Mouse (Mus musculus) heart, embryonic 15.5 days (tissue): ENCODE results near the gene Tmem63b. TPM values are rescaled to one million over a fixed set of nuclear protein-coding genes. Genes with fewer than 3 reads are reported as not detected.

ENCODE experiments used
- ATAC-seq: fragments of 200-750 bp; cut with Nextera tagmentation; replicated peaks from 2 replicates; pipeline ENCODE4 v1.8.0; 2017; ENCODE audit warnings: low read depth, moderate TSS enrichment; ENCODE audit not compliant: insufficient number of reproducible peaks, insufficient read depth, low FRiP score
- H3K27ac ChIP-seq: fragments of 300-500 bp; sonication (generic); 2 replicates; pipeline ENCODE4 v1.5.1; 2015; ENCODE audit warnings: mild to moderate bottlenecking, inconsistent platforms
- H3K27me3 ChIP-seq: fragments of 300-500 bp; sonication (generic); 2 replicates; pipeline ENCODE4 v1.6.1; 2015; ENCODE audit warnings: inconsistent platforms
- H3K36me3 ChIP-seq: fragments of 300-500 bp; sonication (generic); 2 replicates; pipeline ENCODE4 v1.6.1; 2015; ENCODE audit warnings: mild to moderate bottlenecking, inconsistent platforms
- H3K4me1 ChIP-seq: fragments of 300-500 bp; sonication (generic); replicated peaks from 2 replicates; pipeline ENCODE4 v1.6.1; 2015; ENCODE audit warnings: inconsistent platforms
- H3K4me2 ChIP-seq: fragments of 300-500 bp; sonication (generic); 2 replicates; pipeline ENCODE4 v1.6.1; 2015; ENCODE audit warnings: inconsistent platforms, mild to moderate bottlenecking, moderate library complexity
- H3K4me3 ChIP-seq: fragments of 300-500 bp; sonication (generic); 2 replicates; pipeline ENCODE4 v1.5.1; 2015; ENCODE audit warnings: mild to moderate bottlenecking, inconsistent platforms
- H3K9ac ChIP-seq: fragments of 300-500 bp; sonication (generic); 2 replicates; pipeline ENCODE4 v1.6.1; 2015; ENCODE audit warnings: mild to moderate bottlenecking, inconsistent platforms
- H3K9me3 ChIP-seq: fragments of 300-500 bp; sonication (generic); replicated peaks from 2 replicates; pipeline ENCODE4 v1.6.1; 2016; ENCODE audit warnings: inconsistent platforms
- WGBS: fragments of 180-500 bp; shearing (Covaris S2); methylation state at CpG from one replicate; pipeline ENCODE4 v1.1.7; 2015; ENCODE audit warnings: mixed read lengths; 5-methylcytosine and 5-hydroxymethylcytosine counted together
- polyA plus RNA-seq: library from polyadenylated mRNA; unstranded; fragments of >200 nt; fragmentation: Nextera tagmentation; extraction: Ambion mirVana; gene quantifications from 2 replicates; pipeline ENCODE4 v1.2.1, GENCODE M21; 2015

Gene Tmem63b
- polyA plus RNA-seq, 1 experiment from 2014 or later, result 35.1 TPM

GRCm38 (mm10) chr17:45702254-45702653, 15.5 kb upstream of the Tmem63b start:
- no peak overlapping the region for H3K9ac ChIP-seq
- no peak overlapping the region for H3K4me2 ChIP-seq
- peaks cover 22% of the 10 kb centered on the region for H3K4me1 ChIP-seq
- H3K36me3 ChIP-seq, result peaks cover 7% of the 10 kb centered on the region
- H3K4me3 ChIP-seq, result no peak overlapping the region
- no peaks in the 10 kb centered on the region for H3K27me3 ChIP-seq
- H3K27ac ChIP-seq, result no peak overlapping the region
- 66% methylated on average over 4 of the region's 4 CpGs for WGBS
- no peak for ATAC-seq
- no peaks in the 10 kb centered on the region for H3K9me3 ChIP-seq

- 56% methylated on average over 9 of the region's 9 CpGs for WGBS
- Histone ChIP-seq H3K9ac (no peak overlapping the region), H3K27ac (peak overlapping the region; percentile 52), H3K4me1 (peaks cover 22% of the 10 kb centered on the region), H3K27me3 (no peaks in the 10 kb centered on the region), H3K4me3 (no peak overlapping the region), H3K9me3 (no peaks in the 10 kb centered on the region), H3K36me3 (peaks cover 7% of the 10 kb centered on the region), H3K4me2 (peak overlapping the region; percentile 17; the same call in 1 of the 2 replicates)
- ATAC-seq, result no peak
Observed at GRCm38 (mm10) chr17:45701236-45701591, 14.5 kb upstream of the Tmem63b start.

GRCm38 (mm10) chr17:45700496-45701235, 14.0 kb upstream of the Tmem63b start:
- no peak overlapping the region for H3K4me3 ChIP-seq
- H3K4me1 ChIP-seq, result peaks cover 25% of the 10 kb centered on the region
- H3K27ac ChIP-seq, result peak overlapping the region; percentile 52
- H3K27me3 ChIP-seq, result no peaks in the 10 kb centered on the region
- 0 out of 2 replicates have a peak, but pooled peaks have one; percentile 32 for ATAC-seq
- WGBS, result 30% methylated on average over 11 of the region's 16 CpGs
- peak overlapping the region; percentile 17; the same call in 1 of the 2 replicates for H3K4me2 ChIP-seq
- H3K9ac ChIP-seq, result no peak overlapping the region
- no peaks in the 10 kb centered on the region for H3K9me3 ChIP-seq
- H3K36me3 ChIP-seq, result peaks cover 7% of the 10 kb centered on the region

DNA sequence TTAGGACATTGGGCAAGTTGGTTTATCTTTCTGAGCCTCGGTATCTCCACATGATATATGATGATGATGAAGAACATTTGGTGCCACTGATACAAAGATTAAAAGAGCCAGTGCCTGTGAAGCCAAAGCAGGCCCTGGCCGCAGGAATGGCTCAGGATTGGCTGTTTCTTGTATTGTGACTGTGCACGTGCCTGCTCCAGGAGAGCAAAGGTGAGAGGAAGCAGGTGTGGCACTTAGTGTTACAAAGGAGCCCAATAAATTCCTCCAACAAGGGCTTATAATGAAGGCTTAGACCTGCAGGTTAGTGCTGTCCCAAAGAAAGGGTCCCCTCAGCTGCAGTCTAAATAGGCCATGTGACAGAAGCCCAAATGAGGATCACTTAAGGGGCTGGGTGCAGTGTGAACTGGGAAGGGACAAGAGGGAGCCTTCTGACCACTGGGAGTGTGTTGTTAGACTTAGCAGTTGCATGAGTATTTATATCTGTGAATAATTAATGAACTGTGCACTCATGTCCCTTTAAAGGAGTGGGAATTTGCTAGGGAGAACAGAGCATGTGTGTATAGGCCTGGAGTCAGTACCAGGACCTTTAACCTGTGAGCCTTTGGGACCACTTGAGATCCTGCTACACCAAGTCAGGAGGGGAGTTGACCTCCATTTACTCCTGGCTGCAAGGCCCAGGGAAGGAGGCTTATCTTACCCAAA, 12.5 kb upstream of the Tmem63b start:
- WGBS, result 89% methylated on average over 3 of the region's 3 CpGs
- no peak overlapping the region for H3K27ac ChIP-seq
- peaks cover 38% of the 10 kb centered on the region for H3K4me1 ChIP-seq

DNA sequence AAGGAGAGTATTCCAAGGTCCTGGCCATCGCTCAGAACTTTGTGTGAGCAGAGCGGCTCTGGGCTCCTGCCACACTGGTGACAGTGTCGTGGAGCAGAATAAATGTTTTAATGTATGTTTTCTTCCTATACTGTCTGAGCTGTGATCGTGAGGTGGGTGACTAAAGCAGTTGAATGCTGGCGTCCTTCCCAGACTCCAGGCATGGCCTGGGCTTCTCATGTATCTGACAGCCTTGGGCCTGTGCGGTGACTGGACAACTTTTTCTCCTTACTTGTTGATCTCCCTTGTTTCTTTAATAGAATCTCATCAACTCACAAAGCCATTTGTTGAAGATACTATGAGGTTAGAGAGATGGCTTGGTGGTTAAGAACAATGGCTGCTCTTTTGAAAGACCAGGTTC, 11.7 kb upstream of the Tmem63b start:
- Histone ChIP-seq H3K27me3 (no peaks in the 10 kb centered on the region), H3K4me3 (no peak overlapping the region), H3K4me2 (no peak overlapping the region), H3K27ac (no peak overlapping the region; the same call in 1 of the 2 replicates), H3K9ac (no peak overlapping the region), H3K9me3 (no peaks in the 10 kb centered on the region), H3K36me3 (peaks cover 7% of the 10 kb centered on the region), H3K4me1 (peaks cover 46% of the 10 kb centered on the region)
- no peak for ATAC-seq
- WGBS, result 59% methylated on average over 6 of the region's 6 CpGs

More for the DNA sequence above, 12.5 kb upstream of the Tmem63b start:
- H3K9ac ChIP-seq, result no peak overlapping the region
- peaks cover 7% of the 10 kb centered on the region for H3K36me3 ChIP-seq
- ATAC-seq, result no peak
- no peak overlapping the region for H3K4me3 ChIP-seq
- no peaks in the 10 kb centered on the region for H3K9me3 ChIP-seq
- no peak overlapping the region for H3K4me2 ChIP-seq
- no peaks in the 10 kb centered on the region for H3K27me3 ChIP-seq

DNA sequence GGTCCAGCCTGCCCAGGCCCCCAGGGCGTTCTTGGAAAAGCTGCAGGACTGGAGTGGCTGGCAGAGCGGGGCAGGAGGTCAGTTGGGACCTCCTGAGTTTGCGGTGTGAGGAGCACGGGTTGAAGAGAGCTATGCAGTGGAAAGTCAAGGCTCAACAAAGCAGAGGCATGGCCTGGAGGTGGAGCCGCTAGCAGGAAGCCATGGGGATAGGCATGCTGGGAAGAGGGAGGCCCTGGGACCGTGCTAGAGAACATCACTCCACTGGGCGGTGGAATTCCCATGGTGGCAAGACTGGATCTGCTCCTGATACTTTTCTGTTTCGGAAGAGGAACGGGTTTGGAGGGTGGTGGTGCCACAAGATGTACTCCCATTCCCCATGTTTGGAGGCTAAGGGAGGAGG, 10.3 kb upstream of the Tmem63b start:
- no peak overlapping the region for H3K4me2 ChIP-seq
- H3K4me3 ChIP-seq, result no peak overlapping the region
- no peaks in the 10 kb centered on the region for H3K27me3 ChIP-seq
- H3K27ac ChIP-seq, result no peak overlapping the region
- H3K9ac ChIP-seq, result no peak overlapping the region
- 86% methylated on average over 9 of the region's 9 CpGs for WGBS
- peaks cover 7% of the 10 kb centered on the region for H3K36me3 ChIP-seq
- no peaks in the 10 kb centered on the region for H3K9me3 ChIP-seq
- H3K4me1 ChIP-seq, result peaks cover 53% of the 10 kb centered on the region
- no peak for ATAC-seq

GRCm38 (mm10) chr17:45695227-45696120, 8.8 kb upstream of the Tmem63b start:
- Histone ChIP-seq H3K4me1 (peaks cover 43% of the 10 kb centered on the region), H3K4me3 (no peak overlapping the region), H3K27ac (0 out of 2 replicates have a peak overlapping the region, but pooled peaks have one; percentile 40), H3K27me3 (no peaks in the 10 kb centered on the region), H3K9ac (no peak overlapping the region; the same call in 1 of the 2 replicates), H3K4me2 (no peak overlapping the region), H3K36me3 (peaks cover 7% of the 10 kb centered on the region), H3K9me3 (no peaks in the 10 kb centered on the region)
- WGBS, result 56% methylated on average over 23 of the region's 23 CpGs
- no peak for ATAC-seq

DNA sequence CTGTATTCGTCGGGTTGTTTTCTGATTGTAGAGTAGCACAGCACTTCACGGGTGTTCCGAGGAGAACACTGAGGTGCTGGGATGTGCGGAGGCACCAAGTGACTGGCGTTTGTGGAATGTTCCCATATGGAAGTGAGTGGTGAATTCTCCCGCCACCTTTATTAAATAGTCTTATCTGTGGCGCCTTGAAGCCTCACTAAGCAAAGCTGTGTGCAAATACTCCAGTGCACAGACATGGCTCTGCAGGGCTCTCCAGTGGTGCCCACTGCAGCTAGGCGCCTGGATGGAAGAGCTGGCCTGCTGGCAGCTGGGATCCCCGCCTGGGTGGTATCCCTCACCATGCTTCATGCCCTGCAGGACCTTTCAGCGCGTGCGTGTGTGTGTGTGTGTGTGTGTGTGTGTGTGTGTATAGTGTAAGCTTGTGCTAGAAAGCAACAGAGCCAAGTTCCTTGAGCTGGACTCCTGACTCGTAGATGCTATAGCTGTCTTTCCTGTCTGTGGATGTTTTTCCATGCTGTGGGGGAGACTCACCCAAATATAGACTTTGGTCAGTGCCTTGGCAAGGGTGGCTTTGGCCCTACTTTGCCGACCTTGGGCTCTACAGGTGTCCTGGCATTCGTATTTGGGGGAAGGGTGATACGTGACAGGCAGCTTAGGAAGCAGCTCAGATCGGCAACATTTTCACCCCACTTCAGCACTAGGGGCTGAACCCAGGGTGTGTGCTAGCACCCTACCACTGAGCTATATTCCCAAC, 7.3 kb upstream of the Tmem63b start:
- no peaks in the 10 kb centered on the region for H3K27me3 ChIP-seq
- no peak for ATAC-seq
- H3K9ac ChIP-seq, result no peak overlapping the region
- peaks cover 7% of the 10 kb centered on the region for H3K36me3 ChIP-seq
- 0 out of 2 replicates have a peak overlapping the region, but pooled peaks have one; percentile 11 for H3K4me2 ChIP-seq
- 52% methylated on average over 18 of the region's 18 CpGs for WGBS
- peak overlapping the region; percentile 21; the same call in 1 of the 2 replicates for H3K27ac ChIP-seq
- H3K9me3 ChIP-seq, result no peaks in the 10 kb centered on the region
- H3K4me1 ChIP-seq, result peaks cover 39% of the 10 kb centered on the region
- no peak overlapping the region for H3K4me3 ChIP-seq

DNA sequence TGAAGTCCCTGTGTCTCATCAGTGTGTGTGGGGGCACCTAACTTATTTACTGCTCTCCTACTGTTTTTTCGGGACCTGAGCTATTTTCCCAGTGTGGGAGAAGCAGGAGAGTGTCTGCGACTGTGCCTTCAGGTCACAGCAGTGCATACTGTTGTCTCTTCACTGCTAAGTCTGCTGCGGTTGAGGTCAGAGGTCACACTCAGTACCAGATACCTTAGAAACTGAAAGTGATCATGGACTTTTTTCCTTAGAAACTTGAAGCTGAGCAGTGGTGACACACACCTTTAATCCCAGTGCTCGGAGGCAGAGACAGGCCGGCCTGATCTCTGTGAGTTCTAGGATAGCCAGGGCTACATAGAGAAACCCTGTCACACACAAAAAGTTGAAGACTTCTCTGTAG, 5.5 kb upstream of the Tmem63b start:
- Histone ChIP-seq H3K27ac (no peak overlapping the region), H3K9ac (no peak overlapping the region), H3K36me3 (no peaks in the 10 kb centered on the region; the same call in 1 of the 2 replicates), H3K9me3 (no peaks in the 10 kb centered on the region), H3K4me1 (peaks cover 48% of the 10 kb centered on the region), H3K27me3 (no peaks in the 10 kb centered on the region), H3K4me2 (no peak overlapping the region), H3K4me3 (no peak overlapping the region)
- 76% methylated on average over 5 of the region's 5 CpGs for WGBS
- ATAC-seq, result no peak

DNA sequence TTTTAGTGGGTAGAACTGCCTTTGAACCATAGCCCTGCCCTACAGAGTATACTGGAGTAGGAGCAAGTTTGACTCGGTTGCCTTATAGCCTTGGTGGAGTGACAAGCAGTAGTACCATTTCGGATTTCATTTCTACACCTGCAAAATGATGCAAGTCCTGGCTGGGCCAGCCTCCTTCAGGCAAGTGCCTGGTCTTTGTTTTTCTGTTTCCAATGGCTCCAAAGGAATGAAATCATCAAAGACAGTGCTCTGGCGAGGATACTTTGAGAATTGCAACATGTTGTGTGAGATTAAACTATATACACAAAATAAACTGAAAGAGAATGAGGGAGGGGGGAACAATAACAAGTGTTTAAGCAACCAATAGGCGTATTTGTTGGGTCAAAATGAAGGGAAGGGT, 3.3 kb upstream of the Tmem63b start:
- Histone ChIP-seq H3K4me2 (no peak overlapping the region), H3K36me3 (no peaks in the 10 kb centered on the region), H3K27ac (no peak overlapping the region), H3K4me3 (no peak overlapping the region), H3K9me3 (no peaks in the 10 kb centered on the region), H3K9ac (no peak overlapping the region), H3K27me3 (no peaks in the 10 kb centered on the region), H3K4me1 (peaks cover 45% of the 10 kb centered on the region)
- ATAC-seq, result no peak
- 89% methylated on average over 4 of the region's 4 CpGs for WGBS
